Mouse (Mus musculus) midbrain, embryonic 14.5 days (tissue): ENCODE measurements around the gene Slc25a30. TPM values are rescaled to one million over a fixed set of nuclear protein-coding genes. Genes with fewer than 3 reads are reported as not detected.

Experiments
- ATAC-seq: fragments of 200-750 bp; cut with Nextera tagmentation; 2 replicates; pipeline ENCODE4 v1.8.0; 2017; ENCODE audit warnings: moderate number of reproducible peaks, moderate library complexity; ENCODE audit not compliant: low FRiP score, low TSS enrichment
- DNase-seq: peaks from one replicate; pipeline ENCODE4 v3.0.0-alpha.2; 2015
- H3K27ac ChIP-seq: fragments of 300-500 bp; sonication (generic); replicated peaks from 2 replicates; pipeline ENCODE4 v1.5.1; 2014; ENCODE audit warnings: mild to moderate bottlenecking, low read depth, low read length, moderate library complexity
- H3K27me3 ChIP-seq: fragments of 300-500 bp; sonication (generic); 2 replicates; pipeline ENCODE4 v1.6.1; 2014; ENCODE audit warnings: low read length, control low read depth, mixed read lengths; ENCODE audit not compliant: control insufficient read depth, insufficient read depth
- H3K36me3 ChIP-seq: fragments of 300-500 bp; sonication (generic); 2 replicates; pipeline ENCODE4 v1.6.1; 2014; ENCODE audit warnings: low read length, control low read depth; ENCODE audit not compliant: control insufficient read depth, insufficient read depth
- H3K4me1 ChIP-seq: fragments of 300-500 bp; sonication (generic); 2 replicates; pipeline ENCODE4 v1.6.1; 2014; ENCODE audit warnings: mild to moderate bottlenecking, antibody characterized with exemption, low read length, control low read depth; ENCODE audit not compliant: control insufficient read depth, insufficient read depth
- H3K4me2 ChIP-seq: fragments of 300-500 bp; sonication (generic); 2 replicates; pipeline ENCODE4 v1.6.1; 2014; ENCODE audit warnings: mild to moderate bottlenecking, low read length, moderate library complexity
- H3K4me3 ChIP-seq: fragments of 300-500 bp; sonication (generic); replicated peaks from 2 replicates; pipeline ENCODE4 v1.5.1; 2014; ENCODE audit warnings: low read depth, low read length
- H3K9ac ChIP-seq: fragments of 300-500 bp; sonication (generic); replicated peaks from 2 replicates; pipeline ENCODE4 v1.6.1; 2014; ENCODE audit warnings: mild to moderate bottlenecking, low read length, moderate library complexity
- H3K9me3 ChIP-seq: fragments of 300-500 bp; sonication (generic); 2 replicates; pipeline ENCODE4 v1.6.1; 2016; ENCODE audit warnings: low read length, control low read depth, mixed read lengths; ENCODE audit not compliant: control insufficient read depth
- WGBS: fragments of 180-500 bp; shearing (Covaris S2); extraction: QIAGEN DNeasy Blood & Tissue Kit; methylation state at CpG from one replicate; pipeline ENCODE4 v1.1.7; 2014; 5-methylcytosine and 5-hydroxymethylcytosine counted together
- polyA plus RNA-seq: library from polyadenylated mRNA; unstranded; fragments of >200 nt; fragmentation: Nextera tagmentation; extraction: Ambion mirVana; gene quantifications from 2 replicates; pipeline ENCODE4 v1.2.1, GENCODE M21; 2014

Gene Slc25a30
- polyA plus RNA-seq, 1 experiment from 2014 or later, result 15.6 TPM

GRCm38 (mm10) chr14:75828866-75829806, 42.3 kb upstream of the Slc25a30 start:
- no peak overlapping the region for H3K27ac ChIP-seq
- DNase-seq, result peak; percentile 93

GRCm38 (mm10) chr14:75828221-75828620, 41.4 kb upstream of the Slc25a30 start:
- Histone ChIP-seq H3K4me1 (peaks cover 7% of the 10 kb centered on the region), H3K4me3 (no peak overlapping the region; the same call in 1 of the 2 replicates), H3K9ac (no peak overlapping the region), H3K4me2 (peak overlapping the region; percentile 65; the same call in 1 of the 2 replicates), H3K36me3 (no peaks in the 10 kb centered on the region), H3K9me3 (no peaks in the 10 kb centered on the region), H3K27me3 (peaks cover 9% of the 10 kb centered on the region), H3K27ac (no peak overlapping the region)
- 41% methylated on average over 11 of the region's 11 CpGs for WGBS
- DNase-seq (no peak), ATAC-seq (no peak)

More at GRCm38 (mm10) chr14:75828866-75829806, 42.3 kb upstream of the Slc25a30 start:
- no peak overlapping the region; the same call in 1 of the 2 replicates for H3K9ac ChIP-seq
- H3K27me3 ChIP-seq, result peaks cover 9% of the 10 kb centered on the region
- peak; percentile 43; the same call in 1 of the 2 replicates for ATAC-seq
- peak overlapping the region; percentile 65 for H3K4me2 ChIP-seq
- H3K9me3 ChIP-seq, result no peaks in the 10 kb centered on the region
- WGBS, result 8% methylated on average over 32 of the region's 32 CpGs
- peaks cover 16% of the 10 kb centered on the region for H3K4me1 ChIP-seq
- H3K4me3 ChIP-seq, result peak overlapping the region; percentile 30
- no peaks in the 10 kb centered on the region for H3K36me3 ChIP-seq

DNA sequence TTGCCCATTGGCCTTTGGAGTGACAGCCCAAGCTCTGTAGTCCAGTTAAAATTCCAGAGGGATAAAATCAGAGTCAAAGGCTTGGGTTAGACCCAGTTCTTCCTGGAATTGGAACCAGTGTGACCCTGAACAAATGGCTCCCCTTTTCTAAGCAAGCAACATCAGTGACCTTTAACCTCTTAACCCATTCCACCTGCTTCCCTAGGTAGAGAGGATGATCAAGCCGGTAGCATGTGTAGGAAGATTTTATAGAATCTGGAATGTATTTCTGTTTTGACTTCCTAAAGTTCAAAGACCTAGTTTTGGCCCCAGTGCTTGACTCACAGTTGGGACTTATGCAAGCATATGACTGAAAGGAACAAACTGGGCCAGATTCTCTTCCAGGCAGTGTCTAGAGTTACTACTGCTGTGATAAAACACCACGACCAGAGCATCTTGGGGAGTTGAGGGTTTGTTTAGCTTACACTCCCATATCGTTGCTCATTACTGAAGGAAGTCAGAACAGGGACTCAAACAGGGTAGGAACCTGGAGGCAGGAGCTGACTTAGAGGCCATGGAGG, 40.1 kb upstream of the Slc25a30 start:
- no peak overlapping the region for H3K9ac ChIP-seq
- H3K36me3 ChIP-seq, result no peaks in the 10 kb centered on the region
- no peak overlapping the region for H3K4me2 ChIP-seq
- H3K9me3 ChIP-seq, result no peaks in the 10 kb centered on the region
- 82% methylated on average over 3 of the region's 3 CpGs for WGBS
- DNase-seq (no peak), ATAC-seq (no peak)
- no peak overlapping the region for H3K4me3 ChIP-seq
- peaks cover 5% of the 10 kb centered on the region; the same call in 1 of the 2 replicates for H3K4me1 ChIP-seq
- no peak overlapping the region for H3K27ac ChIP-seq
- peaks cover 9% of the 10 kb centered on the region for H3K27me3 ChIP-seq

DNA sequence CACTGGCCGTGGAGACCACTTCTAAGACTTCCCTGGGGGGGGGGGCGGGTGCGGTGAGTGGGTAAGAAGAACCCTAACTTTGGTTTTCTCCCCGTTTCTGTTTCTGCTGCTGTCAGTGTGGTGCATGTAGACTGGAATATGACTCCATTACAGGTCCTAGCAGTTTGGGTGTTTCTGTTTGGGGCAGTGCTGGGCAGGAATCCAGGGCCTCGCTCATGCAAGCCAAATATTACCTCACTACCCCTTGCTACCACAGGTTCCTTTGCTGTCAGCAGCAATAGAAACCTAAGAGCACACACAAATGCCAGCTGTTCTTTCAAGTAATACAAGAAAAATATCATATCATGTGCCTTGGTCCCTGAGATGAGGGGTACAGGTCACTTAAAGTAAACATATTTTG, 33.2 kb upstream of the Slc25a30 start:
- Histone ChIP-seq H3K27me3 (no peaks in the 10 kb centered on the region), H3K4me1 (no peaks in the 10 kb centered on the region), H3K4me3 (no peak overlapping the region), H3K4me2 (no peak overlapping the region), H3K27ac (no peak overlapping the region), H3K36me3 (no peaks in the 10 kb centered on the region), H3K9ac (no peak overlapping the region), H3K9me3 (no peaks in the 10 kb centered on the region)
- DNase-seq (no peak), ATAC-seq (no peak)
- 89% methylated on average over 5 of the region's 5 CpGs for WGBS

- WGBS, result 80% methylated on average over 2 of the region's 2 CpGs
- no peaks in the 10 kb centered on the region for H3K9me3 ChIP-seq
- no peak for DNase-seq
- H3K4me3 ChIP-seq, result no peak overlapping the region
- H3K9ac ChIP-seq, result no peak overlapping the region
- no peaks in the 10 kb centered on the region for H3K36me3 ChIP-seq
- no peaks in the 10 kb centered on the region for H3K4me1 ChIP-seq
- ATAC-seq, result no peak
- H3K4me2 ChIP-seq, result no peak overlapping the region
- no peaks in the 10 kb centered on the region for H3K27me3 ChIP-seq
- no peak overlapping the region for H3K27ac ChIP-seq
Observed at GRCm38 (mm10) chr14:75819341-75819740, 32.5 kb upstream of the Slc25a30 start.

GRCm38 (mm10) chr14:75818528-75818927, 31.7 kb upstream of the Slc25a30 start:
- no peaks in the 10 kb centered on the region for H3K4me1 ChIP-seq
- no peak overlapping the region for H3K9ac ChIP-seq
- DNase-seq, result no peak
- no peak overlapping the region for H3K4me3 ChIP-seq
- no peak for ATAC-seq
- H3K27me3 ChIP-seq, result no peaks in the 10 kb centered on the region
- H3K27ac ChIP-seq, result no peak overlapping the region
- H3K4me2 ChIP-seq, result no peak overlapping the region
- H3K36me3 ChIP-seq, result no peaks in the 10 kb centered on the region
- WGBS, result 92% methylated on average over 2 of the region's 2 CpGs
- H3K9me3 ChIP-seq, result no peaks in the 10 kb centered on the region

- H3K27ac ChIP-seq, result no peak overlapping the region
- H3K9me3 ChIP-seq, result no peaks in the 10 kb centered on the region
- no peak overlapping the region for H3K4me2 ChIP-seq
- H3K36me3 ChIP-seq, result no peaks in the 10 kb centered on the region
- no peak overlapping the region for H3K9ac ChIP-seq
- 87% methylated on average over 6 of the region's 6 CpGs for WGBS
- H3K4me3 ChIP-seq, result no peak overlapping the region
- ATAC-seq (no peak), DNase-seq (no peak)
- H3K4me1 ChIP-seq, result no peaks in the 10 kb centered on the region
- no peaks in the 10 kb centered on the region for H3K27me3 ChIP-seq
Observed at GRCm38 (mm10) chr14:75809931-75810330, 23.1 kb upstream of the Slc25a30 start.

GRCm38 (mm10) chr14:75807800-75808199, 21.0 kb upstream of the Slc25a30 start:
- DNase-seq, result no peak
- Histone ChIP-seq H3K4me1 (no peaks in the 10 kb centered on the region), H3K4me2 (no peak overlapping the region), H3K27ac (no peak overlapping the region), H3K4me3 (no peak overlapping the region), H3K27me3 (no peaks in the 10 kb centered on the region), H3K36me3 (no peaks in the 10 kb centered on the region), H3K9ac (no peak overlapping the region), H3K9me3 (no peaks in the 10 kb centered on the region)
- no peak for ATAC-seq
- 75% methylated on average over 8 of the region's 8 CpGs for WGBS
